Mouse (Mus musculus) kidney, embryonic 14.5 days (tissue): Measurements from ENCODE around the gene Prm1. TPM values are rescaled to one million over a fixed set of nuclear protein-coding genes. Genes with fewer than 3 reads are reported as not detected.

Source experiments
- ATAC-seq: fragments of 200-750 bp; cut with Nextera tagmentation; 2 replicates; pipeline ENCODE4 v1.8.0; 2017; ENCODE audit warnings: moderate number of reproducible peaks, mild to moderate bottlenecking, moderate TSS enrichment, moderate library complexity; ENCODE audit not compliant: low FRiP score, low TSS enrichment
- H3K27ac ChIP-seq: fragments of 300-500 bp; sonication (generic); 2 replicates; pipeline ENCODE4 v1.5.1; 2014; ENCODE audit warnings: low read depth, mild to moderate bottlenecking, low read length, moderate library complexity, mixed read lengths
- H3K27me3 ChIP-seq: fragments of 300-500 bp; sonication (generic); 2 replicates; pipeline ENCODE4 v1.6.1; 2014; ENCODE audit warnings: mild to moderate bottlenecking, low read length; ENCODE audit not compliant: control insufficient read depth, insufficient read depth
- H3K36me3 ChIP-seq: fragments of 300-500 bp; sonication (generic); 2 replicates; pipeline ENCODE4 v1.6.1; 2014; ENCODE audit warnings: low read length, mixed read lengths; ENCODE audit not compliant: control insufficient read depth, insufficient read depth
- H3K4me1 ChIP-seq: fragments of 300-500 bp; sonication (generic); 2 replicates; pipeline ENCODE4 v1.6.1; 2014; ENCODE audit warnings: low read length, mixed read lengths; ENCODE audit not compliant: control insufficient read depth, insufficient read depth
- H3K4me2 ChIP-seq: fragments of 300-500 bp; sonication (generic); replicated peaks from 2 replicates; pipeline ENCODE4 v1.6.1; 2014; ENCODE audit warnings: low read depth, mild to moderate bottlenecking, low read length
- H3K4me3 ChIP-seq: fragments of 300-500 bp; sonication (generic); 2 replicates; pipeline ENCODE4 v1.5.1; 2014; ENCODE audit warnings: mild to moderate bottlenecking, low read length
- H3K9ac ChIP-seq: fragments of 300-500 bp; sonication (generic); 2 replicates; pipeline ENCODE4 v1.6.1; 2014; ENCODE audit warnings: low read depth, mild to moderate bottlenecking, low read length, moderate library complexity
- H3K9me3 ChIP-seq: fragments of 300-500 bp; sonication (generic); 2 replicates; pipeline ENCODE4 v1.6.1; 2016; ENCODE audit warnings: low read length; ENCODE audit not compliant: control insufficient read depth
- WGBS: fragments of 180-500 bp; shearing (Covaris S2); extraction: QIAGEN DNeasy Blood & Tissue Kit; methylation state at CpG from one replicate; pipeline ENCODE4 v1.1.7; 2014; 5-methylcytosine and 5-hydroxymethylcytosine counted together
- polyA plus RNA-seq: library from polyadenylated mRNA; unstranded; fragments of >200 nt; fragmentation: Nextera tagmentation; extraction: Ambion mirVana; gene quantifications from 2 replicates; pipeline ENCODE4 v1.2.1, GENCODE M21; 2014

Prm1 gene
- polyA plus RNA-seq, 1 experiment from 2014 or later, result not detected

- H3K4me1 ChIP-seq, result peaks cover 28% of the 10 kb centered on the region
- peak; percentile 33 for ATAC-seq
These were observed 19.4 kb downstream of the Prm1 start for GRCm38 (mm10) chr16:10786288-10786687.

DNA sequence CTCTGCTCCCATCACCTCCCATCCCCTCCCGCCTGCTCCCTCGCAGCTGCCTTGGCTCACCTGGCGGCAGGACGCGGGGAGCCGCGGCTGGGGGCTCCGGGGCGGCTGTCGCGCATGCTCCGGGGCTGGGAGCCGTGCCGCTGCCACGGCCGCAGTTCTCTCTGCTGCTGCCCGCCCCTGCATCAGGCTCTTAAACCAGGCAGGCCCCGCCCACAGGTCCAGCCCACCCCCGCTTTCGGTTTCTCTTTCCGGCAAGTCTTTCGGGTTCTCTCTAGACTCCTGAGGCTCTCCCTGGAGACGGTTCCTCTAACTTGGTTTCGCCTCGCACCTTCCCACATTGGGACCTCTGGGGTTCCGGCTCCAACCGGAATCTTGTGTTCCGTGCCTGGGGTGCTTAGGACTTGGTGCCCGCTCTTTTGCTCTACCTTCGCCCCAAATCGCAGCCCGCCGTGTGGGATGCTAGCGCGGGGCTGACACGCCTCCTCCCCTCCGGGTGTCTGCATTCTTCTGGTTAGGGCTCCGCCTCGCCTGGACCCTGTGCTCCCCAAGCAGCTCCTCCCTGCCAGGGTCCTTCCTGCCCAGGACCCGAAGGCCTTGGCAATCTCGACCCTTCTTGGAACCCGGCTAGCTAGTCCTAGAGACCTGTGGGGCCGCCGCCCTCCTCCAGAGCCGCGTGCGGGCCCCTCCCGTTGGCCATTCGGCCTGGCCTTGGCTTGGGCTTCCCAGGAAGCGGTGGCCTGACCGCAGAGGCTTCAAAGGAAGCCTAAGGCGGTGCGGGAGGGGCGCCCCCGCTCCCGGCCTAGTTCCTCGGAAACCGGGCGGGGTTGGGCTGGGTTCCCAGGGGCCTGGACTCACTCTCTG is 20.0 kb downstream of the Prm1 start, which contains the start of gene Socs1:
Socs1 (minus strand) TSS at position 166 of the 861 bp plus-strand sequence.
- Histone ChIP-seq H3K9me3 (no peaks in the 10 kb centered on the region), H3K9ac (peak within 1 kb of the TSS; percentile 81), H3K4me2 (peak within 1 kb of the TSS; percentile 97), H3K4me1 (peaks cover 28% of the 10 kb centered on the region), H3K27me3 (no peaks in the 10 kb centered on the region), H3K36me3 (peaks cover 4% of the 10 kb centered on the region; the same call in 1 of the 2 replicates), H3K4me3 (peak within 1 kb of the TSS; percentile 56), H3K27ac (peak within 1 kb of the TSS; percentile 96)
- ATAC-seq, result peak; percentile 85
- WGBS, result under 1% methylated on average over 53 of the region's 59 CpGs

More at GRCm38 (mm10) chr16:10786288-10786687, 19.4 kb downstream of the Prm1 start:
- WGBS, result 0% methylated on average over 9 of the region's 9 CpGs
- H3K36me3 ChIP-seq, result peaks cover 4% of the 10 kb centered on the region; the same call in 1 of the 2 replicates
- peak overlapping the region; percentile 97 for H3K4me2 ChIP-seq
- H3K9me3 ChIP-seq, result no peaks in the 10 kb centered on the region
- peak overlapping the region; percentile 96 for H3K27ac ChIP-seq
- no peaks in the 10 kb centered on the region for H3K27me3 ChIP-seq
- H3K4me3 ChIP-seq, result peak overlapping the region; percentile 56
- H3K9ac ChIP-seq, result peak overlapping the region; percentile 81

GRCm38 (mm10) chr16:10784793-10785370 is 20.8 kb downstream of the Prm1 start:
- H3K27ac ChIP-seq, result peak overlapping the region; percentile 96
- under 1% methylated on average over 44 of the region's 55 CpGs for WGBS

DNA sequence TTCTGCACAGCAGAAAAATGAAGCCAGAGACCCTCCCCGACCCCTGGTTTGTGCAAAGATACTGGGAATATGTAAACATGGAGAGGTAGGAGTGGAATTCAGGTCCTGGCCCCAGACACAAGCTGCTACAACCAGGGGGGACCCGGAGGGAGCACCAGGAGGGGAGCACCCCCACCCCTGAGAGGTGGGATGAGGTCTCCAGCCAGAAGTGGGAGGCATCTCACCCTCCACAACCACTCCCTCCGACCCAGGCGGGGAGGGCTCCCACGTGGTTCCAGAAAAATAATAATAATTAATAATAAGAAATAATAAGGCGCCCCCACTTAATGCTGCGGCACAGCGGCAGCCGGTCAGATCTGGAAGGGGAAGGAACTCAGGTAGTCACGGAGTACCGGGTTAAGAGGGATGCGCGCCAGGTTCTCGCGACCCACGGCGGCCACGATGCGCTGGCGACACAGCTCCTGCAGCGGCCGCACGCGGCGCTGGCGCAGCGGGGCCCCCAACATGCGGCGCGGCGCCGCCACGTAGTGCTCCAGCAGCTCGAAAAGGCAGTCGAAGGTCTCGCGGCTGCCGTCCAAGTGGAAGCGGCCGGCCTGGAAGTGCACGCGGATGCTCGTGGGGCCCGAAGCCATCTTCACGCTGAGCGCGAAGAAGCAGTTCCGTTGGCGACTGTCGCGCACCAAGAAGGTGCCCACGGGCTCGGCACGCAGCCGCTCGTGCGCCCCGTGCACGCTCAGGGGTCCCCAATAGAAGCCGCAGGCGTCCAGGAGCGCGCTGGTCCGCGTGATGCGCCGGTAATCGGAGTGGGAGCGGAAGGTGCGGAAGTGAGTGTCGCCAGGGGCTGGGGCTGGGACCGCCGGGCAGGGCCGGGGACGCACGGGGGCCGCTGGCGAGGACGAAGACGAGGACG is 21.5 kb downstream of the Prm1 start:
- peaks cover 28% of the 10 kb centered on the region for H3K4me1 ChIP-seq
- H3K9ac ChIP-seq, result peak overlapping the region; percentile 81
- H3K4me2 ChIP-seq, result peak overlapping the region; percentile 97
- no peak for ATAC-seq
- peak overlapping the region; percentile 96 for H3K27ac ChIP-seq
- peak overlapping the region; percentile 56 for H3K4me3 ChIP-seq
- 2% methylated on average over 78 of the region's 81 CpGs for WGBS
- H3K9me3 ChIP-seq, result no peaks in the 10 kb centered on the region
- H3K27me3 ChIP-seq, result no peaks in the 10 kb centered on the region
- H3K36me3 ChIP-seq, result peaks cover 4% of the 10 kb centered on the region; the same call in 1 of the 2 replicates

More at GRCm38 (mm10) chr16:10784793-10785370, 20.8 kb downstream of the Prm1 start:
- H3K4me1 ChIP-seq, result peaks cover 28% of the 10 kb centered on the region
- peak; percentile 75 for ATAC-seq
- peak overlapping the region; percentile 56 for H3K4me3 ChIP-seq
- no peaks in the 10 kb centered on the region for H3K27me3 ChIP-seq
- H3K9ac ChIP-seq, result peak overlapping the region; percentile 81
- peaks cover 4% of the 10 kb centered on the region; the same call in 1 of the 2 replicates for H3K36me3 ChIP-seq
- H3K9me3 ChIP-seq, result no peaks in the 10 kb centered on the region
- peak overlapping the region; percentile 97 for H3K4me2 ChIP-seq

DNA sequence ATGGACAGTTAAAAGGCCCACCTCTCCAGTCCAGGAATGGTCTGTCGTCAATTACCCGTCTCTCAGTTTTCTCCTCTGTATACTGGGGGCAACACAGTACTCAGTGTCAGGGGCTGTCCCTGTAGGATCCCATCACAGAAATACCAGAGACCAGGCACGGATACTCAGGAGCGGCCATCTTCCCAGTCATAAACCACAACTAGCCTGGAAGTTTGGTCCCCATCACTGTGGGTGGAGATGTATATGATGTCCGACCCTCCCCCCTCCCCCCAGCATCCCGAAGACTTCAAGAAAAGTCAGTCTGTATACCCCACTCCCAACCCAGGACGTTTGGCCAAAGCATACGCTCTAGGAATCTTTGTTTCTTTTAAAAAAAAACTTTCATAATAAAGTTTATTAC is 22.2 kb downstream of the Prm1 start:
- 57% methylated on average over 8 of the region's 8 CpGs for WGBS
- peak overlapping the region; percentile 56; the same call in 1 of the 2 replicates for H3K4me3 ChIP-seq
- peak overlapping the region; percentile 81; the same call in 1 of the 2 replicates for H3K9ac ChIP-seq
- peaks cover 4% of the 10 kb centered on the region; the same call in 1 of the 2 replicates for H3K36me3 ChIP-seq
- no peak overlapping the region for H3K27ac ChIP-seq
- H3K4me1 ChIP-seq, result peaks cover 28% of the 10 kb centered on the region
- ATAC-seq, result no peak
- H3K27me3 ChIP-seq, result no peaks in the 10 kb centered on the region
- no peaks in the 10 kb centered on the region for H3K9me3 ChIP-seq
- peak overlapping the region; percentile 97 for H3K4me2 ChIP-seq

GRCm38 (mm10) chr16:10783152-10783434 is 22.5 kb downstream of the Prm1 start:
- no peak for ATAC-seq
- Histone ChIP-seq H3K9ac (peak overlapping the region; percentile 37; the same call in 1 of the 2 replicates), H3K9me3 (no peaks in the 10 kb centered on the region), H3K4me2 (peak overlapping the region; percentile 97), H3K4me3 (peak overlapping the region; percentile 56; the same call in 1 of the 2 replicates), H3K27ac (no peak overlapping the region), H3K27me3 (no peaks in the 10 kb centered on the region), H3K4me1 (peaks cover 28% of the 10 kb centered on the region), H3K36me3 (peaks cover 4% of the 10 kb centered on the region; the same call in 1 of the 2 replicates)
- 35% methylated on average over 1 of the region's 1 CpGs for WGBS

DNA sequence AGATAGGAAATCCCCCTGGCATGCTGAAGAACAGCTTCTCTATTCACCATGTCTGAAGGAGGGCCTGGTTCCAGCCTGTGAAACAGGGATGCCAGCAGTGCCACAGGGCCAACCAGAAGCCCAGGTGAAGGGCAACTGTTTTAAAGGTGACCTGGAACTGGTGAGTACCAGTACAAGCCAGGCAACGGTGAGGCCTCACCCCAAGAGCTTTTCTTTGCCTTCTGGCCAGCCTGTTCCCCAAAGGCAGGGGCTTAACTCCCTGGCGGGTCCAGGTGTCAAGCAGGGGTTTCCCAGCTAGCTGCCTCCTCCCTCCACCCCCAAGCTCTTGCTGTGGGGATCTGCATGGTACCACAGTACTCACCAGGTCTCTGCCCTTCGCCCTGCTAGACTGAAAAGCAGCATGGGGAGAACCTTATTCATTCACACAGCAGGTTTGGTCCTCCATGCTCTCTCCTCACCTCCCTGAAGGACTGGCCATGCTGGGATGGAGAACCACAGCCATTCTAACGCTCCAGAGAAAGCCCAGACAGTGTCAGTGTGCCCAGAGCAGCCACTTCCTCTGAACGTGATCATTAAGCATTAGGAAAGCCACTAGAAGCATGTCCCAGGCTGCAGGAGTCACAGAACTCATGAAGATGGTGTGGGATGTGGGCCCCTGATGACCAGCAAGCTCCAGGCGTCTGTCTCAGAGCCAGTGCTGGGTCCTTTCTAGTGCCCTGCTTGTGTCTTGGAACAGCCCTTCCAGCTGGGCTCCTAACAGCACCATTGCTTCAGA is 23.1 kb downstream of the Prm1 start:
- peak overlapping the region; percentile 56; the same call in 1 of the 2 replicates for H3K4me3 ChIP-seq
- H3K4me1 ChIP-seq, result peaks cover 28% of the 10 kb centered on the region
- H3K27ac ChIP-seq, result no peak overlapping the region
- no peak for ATAC-seq
- H3K4me2 ChIP-seq, result peak overlapping the region; percentile 97
- no peaks in the 10 kb centered on the region for H3K27me3 ChIP-seq
- 0 out of 2 replicates have a peak overlapping the region, but pooled peaks have one; percentile 29 for H3K9ac ChIP-seq
- H3K9me3 ChIP-seq, result no peaks in the 10 kb centered on the region
- 53% methylated on average over 6 of the region's 6 CpGs for WGBS
- peaks cover 4% of the 10 kb centered on the region; the same call in 1 of the 2 replicates for H3K36me3 ChIP-seq
